Mouse (Mus musculus) cerebellum, adult 9-11 months (tissue): ENCODE measurements at regions not wholly inside any gene's neighbourhood (a gene's known extent, or its start where the extent isn't known, plus 50 kb on each side); places are given as distances from the start of the nearest gene placed in this dataset.
"Not testable (repeated sequence)": the region's sequence is repeated elsewhere in the genome, so short reads cannot be mapped to it uniquely, and the experiment has no call there.

Experiments used
- DNase-seq: peaks from one replicate; pipeline ENCODE4 v3.0.0; 2022

DNA sequence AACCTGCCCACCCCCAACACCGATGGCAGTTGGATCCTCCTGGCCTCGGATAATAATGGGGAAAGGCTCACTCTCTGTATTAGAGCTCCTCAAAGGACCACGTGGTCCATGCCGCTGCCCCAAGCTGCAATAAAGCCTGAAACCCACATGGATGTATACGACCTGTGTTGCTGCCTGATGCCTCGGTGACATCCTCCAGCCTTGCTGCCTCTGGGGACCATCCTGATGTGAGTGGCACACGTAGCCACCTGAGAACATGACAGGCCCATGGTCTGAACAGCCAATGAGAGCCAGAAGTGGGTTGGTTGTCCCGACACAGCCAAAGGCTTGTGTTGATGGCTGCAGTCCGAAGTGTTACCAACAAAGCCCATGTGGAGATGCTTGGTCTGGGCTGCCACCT, 283.4 kb upstream of the Cdh4 start:
- DNase-seq: no peak

DNA sequence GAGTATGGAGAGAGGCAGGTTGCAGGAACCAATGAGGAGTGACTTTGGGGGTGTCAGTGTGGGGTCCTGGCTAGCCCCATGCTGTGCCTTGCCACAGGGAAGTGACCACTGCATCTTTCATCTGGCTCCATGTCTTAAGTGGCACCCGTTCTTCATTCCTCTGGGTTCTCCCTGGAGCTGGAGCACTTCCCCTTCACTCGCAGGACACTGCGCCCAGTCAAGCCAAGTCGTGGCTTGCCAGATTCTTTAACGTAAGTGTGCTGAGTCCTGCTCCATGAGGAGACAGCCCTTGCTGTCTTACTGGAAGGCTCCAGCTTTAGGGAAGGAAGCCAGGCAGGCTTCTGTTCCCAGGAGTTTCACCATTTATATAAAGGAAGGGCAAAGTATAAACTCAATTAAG, 279.1 kb upstream of the Cdh4 start:
- no peak for DNase-seq

DNA sequence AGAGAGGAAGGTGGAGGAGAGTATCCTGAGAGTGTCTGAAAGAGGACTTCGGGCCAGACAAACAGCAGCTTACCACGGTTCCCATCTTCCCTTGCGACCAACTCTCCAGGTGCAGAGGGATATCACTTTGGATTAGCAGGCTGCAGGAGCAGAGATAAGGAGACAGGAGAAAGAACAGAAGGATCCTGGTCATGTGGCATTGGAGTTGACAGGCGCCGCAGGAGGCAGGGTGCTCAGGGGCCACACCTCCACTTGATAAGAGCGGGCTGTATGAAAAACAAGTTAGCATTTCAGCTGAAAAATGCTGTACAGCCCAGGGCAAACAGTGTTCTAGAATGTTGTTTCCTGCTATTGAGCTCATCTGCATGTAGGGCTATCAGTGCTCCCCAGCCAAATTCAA, 272.1 kb upstream of the Cdh4 start:
- DNase-seq: no peak

- DNase-seq: no peak
Observed at GRCm38 (mm10) chr2:179170608-179171007, 271.6 kb upstream of the Cdh4 start.

GRCm38 (mm10) chr2:179176835-179177530, 265.2 kb upstream of the Cdh4 start:
- DNase-seq: not testable (repeated sequence)

DNA sequence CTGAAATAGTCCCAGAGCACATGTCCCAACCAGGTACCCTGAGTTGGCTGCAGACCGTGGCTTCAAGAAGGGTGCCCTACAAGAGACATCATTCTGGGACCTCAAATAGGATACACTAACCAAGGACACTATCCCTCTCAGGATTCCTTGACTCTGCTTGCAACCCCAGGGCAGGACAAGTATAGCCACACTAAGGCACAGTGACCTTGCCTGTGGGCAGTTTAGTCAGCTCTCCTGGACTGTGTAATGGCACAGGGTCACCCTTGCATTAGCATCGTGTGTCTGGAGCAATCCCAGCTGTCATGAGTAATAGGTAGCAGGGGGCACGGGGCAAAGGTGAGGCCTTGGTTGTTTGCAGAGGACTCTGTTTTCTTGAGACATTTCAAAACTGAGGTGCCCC, 260.9 kb upstream of the Cdh4 start:
- no peak for DNase-seq

GRCm38 (mm10) chr2:179182123-179182522, 260.1 kb upstream of the Cdh4 start:
- no peak for DNase-seq

DNA sequence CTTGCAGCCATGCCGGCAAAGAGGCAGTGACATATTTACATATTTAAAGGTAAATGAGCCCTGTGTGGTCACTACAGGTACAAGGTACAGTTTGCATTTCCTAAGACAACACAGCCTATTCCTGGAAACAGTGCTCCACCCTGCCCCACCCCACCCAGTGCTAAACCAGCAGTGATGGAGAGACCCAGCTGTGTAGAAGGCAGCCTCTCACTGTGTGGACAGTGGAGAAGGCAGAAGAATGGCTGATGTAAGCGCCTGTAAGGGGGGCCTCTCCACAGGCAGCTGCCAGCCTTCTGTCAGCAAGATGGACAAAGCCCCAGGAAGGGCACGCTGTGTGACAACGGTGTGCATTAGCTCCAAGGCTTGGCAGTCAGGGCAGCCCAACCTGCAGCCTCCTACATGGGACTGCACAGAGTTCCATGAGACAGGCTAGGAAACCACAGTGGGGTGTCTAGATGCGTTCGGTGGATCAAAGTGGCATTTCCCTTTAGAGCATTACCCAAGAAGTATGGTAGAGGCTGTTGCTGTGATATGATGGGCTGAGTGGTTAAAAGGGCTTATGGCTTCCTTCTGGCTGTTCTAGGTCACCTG, 249.2 kb upstream of the Cdh4 start:
- DNase-seq: no peak

DNA sequence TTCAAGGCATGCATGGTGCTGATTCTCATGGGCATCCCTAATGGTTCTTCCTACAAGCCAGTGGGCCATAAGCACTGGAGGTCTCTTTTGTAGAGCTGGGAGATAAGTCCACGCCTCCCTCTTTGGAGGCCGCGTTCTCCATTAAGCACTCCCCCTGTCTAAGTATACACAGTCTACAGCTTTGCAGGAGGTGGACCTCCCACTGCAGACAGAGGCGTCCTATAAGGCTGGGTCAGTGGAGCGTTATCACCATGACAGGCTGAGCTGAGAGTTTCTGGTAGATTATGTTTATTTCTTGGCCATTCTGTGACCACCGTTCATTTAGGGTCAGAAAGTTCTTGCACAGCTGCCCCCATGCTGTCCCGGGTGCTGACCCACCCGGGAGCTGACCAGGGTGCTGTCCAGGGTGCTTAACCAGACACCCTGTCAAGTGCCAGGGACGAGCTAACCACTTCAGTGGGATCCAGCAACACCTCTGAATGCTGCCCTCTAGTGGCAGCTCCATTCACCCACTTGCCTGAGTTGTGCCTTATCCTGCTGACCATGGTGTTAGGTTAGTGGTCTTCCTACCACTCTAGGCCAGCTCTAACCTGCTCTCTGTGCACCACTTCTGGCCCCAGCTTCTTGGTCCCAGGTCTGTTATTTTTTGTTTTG, 248.6 kb upstream of the Cdh4 start:
- DNase-seq: peak; percentile 28

DNA sequence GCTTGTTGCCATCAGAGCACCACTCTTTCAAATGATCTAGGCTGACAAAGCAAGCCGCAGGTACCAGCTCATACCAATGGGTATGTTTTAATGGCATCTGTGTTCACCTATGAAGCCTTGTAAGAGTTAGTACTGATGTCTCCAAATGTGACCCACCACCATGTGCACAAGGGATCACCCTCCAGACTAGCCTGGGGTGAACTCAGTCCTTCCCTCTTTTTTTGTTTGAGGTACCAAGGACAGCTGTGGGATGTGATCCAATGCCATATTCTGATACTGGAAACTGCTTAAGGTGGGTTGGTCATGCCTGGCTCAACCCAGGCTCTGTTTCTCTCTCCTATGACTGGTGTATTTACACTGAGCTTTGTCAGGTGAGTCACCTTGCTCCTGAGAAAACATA, 244.8 kb upstream of the Cdh4 start:
- DNase-seq: no peak

DNA sequence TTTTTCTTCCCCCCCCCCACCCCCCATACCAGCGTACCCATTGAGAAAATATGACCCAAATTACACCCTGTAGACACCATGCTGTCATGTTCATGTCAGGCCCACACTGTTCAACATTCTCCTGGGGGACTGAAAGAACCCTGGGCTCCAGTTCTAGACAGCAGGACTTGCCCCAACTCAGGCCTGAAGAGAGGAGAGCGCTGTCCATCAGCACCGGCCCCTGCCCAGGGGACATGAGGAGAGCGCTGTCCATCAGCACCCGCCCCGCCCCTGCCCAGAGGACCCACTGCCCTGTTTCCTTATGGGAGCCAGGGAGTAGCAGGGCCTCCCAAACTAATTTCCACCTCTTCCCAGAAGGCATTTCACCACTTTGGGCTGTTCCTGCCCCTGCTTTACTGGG, 241.7 kb upstream of the Cdh4 start:
- DNase-seq: no peak

DNA sequence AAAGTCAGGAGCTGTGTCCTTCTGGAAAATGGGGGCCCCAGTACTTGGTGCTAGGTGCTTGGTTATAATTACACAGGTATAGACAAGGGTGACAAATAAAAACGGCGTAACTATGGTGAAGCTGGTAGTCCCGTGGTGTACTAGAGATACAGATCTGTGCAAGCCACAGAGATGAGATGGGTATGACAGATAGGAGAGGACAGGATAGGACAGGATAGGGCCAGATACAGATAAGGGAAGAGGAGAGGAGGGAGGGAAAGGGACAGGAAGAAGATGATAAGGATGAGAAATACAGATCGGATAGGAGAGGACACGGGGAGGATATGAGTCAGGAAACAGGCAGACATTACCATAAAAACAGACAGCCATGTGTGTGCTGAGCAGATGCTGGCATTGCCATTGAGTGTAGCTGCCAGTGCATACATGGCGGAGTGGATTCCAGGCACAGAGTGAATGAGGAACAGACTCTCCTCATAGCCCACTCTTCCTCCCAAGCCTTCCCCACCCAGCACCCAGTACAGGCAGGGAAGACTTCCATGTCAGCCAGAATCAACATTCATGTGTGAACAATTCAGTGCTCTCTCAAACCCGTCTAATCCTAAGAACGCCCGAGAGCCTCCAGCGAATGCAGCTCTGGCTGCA, 231.9 kb upstream of the Cdh4 start:
- no peak for DNase-seq

GRCm38 (mm10) chr2:179216773-179217172, 225.5 kb upstream of the Cdh4 start:
- DNase-seq: no peak

GRCm38 (mm10) chr2:179228096-179228495, 214.1 kb upstream of the Cdh4 start:
- DNase-seq: no peak

DNA sequence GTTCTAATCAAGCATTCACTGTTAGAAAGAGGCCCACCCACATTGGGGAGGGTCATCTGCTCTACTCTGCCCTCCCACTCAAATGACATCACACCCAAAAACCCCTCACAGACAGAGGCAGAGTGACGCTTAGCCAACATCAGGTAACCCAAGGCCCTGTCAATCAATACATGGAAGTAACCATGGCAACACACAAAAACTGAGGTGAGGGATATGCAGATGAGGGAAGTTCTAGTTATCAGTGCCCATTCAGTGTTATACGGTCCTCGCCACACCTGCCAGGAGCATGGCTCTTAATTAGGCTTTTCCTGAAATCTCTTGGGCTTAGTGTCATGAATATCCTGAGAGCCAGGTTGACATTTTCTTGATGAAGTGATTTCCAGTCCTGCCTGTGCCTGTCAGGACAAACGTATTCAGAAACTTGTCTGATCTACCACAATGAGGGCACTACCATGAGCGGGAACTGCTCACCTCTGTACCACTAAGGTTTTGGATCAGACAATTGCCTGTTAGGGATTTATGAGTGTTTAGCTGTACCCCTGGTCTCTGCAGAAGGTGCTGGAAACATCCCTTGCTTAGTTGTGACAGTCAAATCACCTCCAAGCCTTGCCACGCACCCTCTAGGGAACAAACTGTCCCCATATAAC, 210.4 kb upstream of the Cdh4 start:
- DNase-seq: no peak

GRCm38 (mm10) chr2:179238166-179238565, 204.1 kb upstream of the Cdh4 start:
- no peak for DNase-seq

GRCm38 (mm10) chr2:179260892-179261291, 181.3 kb upstream of the Cdh4 start:
- DNase-seq: no peak

DNA sequence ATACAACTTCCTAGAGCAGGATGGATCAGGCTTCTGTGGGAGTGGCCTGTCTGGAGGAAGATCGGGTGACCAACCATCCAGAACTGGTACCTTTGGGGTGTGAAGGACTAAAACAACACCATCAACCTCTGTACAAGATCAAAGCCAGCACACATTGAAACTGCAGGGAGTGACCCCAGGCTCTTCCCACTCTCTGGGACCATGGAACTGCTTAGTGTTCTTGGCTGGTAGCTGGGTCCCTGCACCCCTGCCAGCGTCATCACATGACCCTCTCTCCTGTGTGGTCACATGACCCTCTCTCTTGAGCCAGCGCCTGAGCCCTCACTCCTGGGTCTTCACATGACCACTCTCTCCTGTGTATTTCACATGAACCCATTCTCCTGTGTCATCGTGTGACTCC, 178.3 kb upstream of the Cdh4 start:
- no peak for DNase-seq

- no peak for DNase-seq
Observed at GRCm38 (mm10) chr2:179265436-179265835, 176.8 kb upstream of the Cdh4 start.

DNA sequence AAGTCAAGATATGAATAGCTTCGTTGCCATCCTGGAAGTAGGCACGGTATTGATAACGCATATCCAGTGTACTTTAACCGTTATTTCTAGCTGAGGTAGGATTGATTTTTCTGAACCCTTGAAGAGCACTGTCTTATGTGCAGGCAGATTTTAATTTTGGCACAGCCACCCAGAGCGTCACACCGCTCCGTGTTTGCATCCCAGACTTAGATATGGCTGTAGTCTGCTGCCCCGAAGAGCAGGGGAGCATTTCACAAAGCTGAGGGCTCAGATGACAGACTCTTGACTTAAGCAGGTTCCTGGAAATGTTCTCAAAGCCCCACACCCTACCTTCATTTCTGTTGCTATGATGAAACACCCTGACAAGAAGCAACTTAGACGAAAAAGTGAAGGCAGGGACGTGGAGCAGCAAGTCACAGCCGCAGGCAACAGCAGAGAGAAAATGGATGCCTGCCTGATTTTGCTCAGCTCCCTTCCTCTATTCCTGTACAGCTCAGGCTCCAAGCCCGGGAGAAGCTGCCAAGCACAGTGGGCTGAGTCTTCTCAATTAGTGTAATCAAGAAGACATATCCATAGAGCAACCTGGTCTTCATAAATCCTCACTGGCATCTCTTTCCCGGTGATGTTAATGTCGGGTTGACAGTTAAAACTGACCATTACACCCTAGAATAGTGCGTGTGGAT, 164.9 kb upstream of the Cdh4 start:
- peak; percentile 15 for DNase-seq

DNA sequence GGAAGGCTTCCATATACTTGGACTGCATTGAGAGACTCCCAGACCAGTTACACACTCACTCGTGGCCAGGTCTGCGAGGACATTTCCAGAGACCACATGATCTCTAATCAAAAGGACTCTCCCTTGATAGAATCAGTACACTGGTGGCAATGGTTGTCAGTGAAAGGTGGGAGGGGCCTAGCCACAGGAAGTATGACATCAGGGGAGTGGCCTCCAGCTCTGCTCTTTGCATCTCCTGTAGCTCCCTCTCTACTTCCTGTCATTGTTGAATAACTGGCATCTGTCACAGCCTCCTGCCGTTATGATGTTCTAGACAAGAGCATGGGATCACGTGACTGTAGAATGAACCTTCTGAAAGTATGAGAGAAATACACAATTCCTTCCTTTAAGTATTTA, 164.3 kb upstream of the Cdh4 start:
- DNase-seq: no peak

GRCm38 (mm10) chr2:179282276-179282675, 160.0 kb upstream of the Cdh4 start:
- DNase-seq: no peak

GRCm38 (mm10) chr2:179290394-179290793, 151.8 kb upstream of the Cdh4 start:
- no peak for DNase-seq
